Mouse (Mus musculus) hindbrain, embryonic 16.5 days (tissue): ENCODE measurements around the gene Tnnc1. TPM values are rescaled to one million over a fixed set of nuclear protein-coding genes. Genes with fewer than 3 reads are reported as not detected.

Experiments
- ATAC-seq: fragments of 200-750 bp; cut with Nextera tagmentation; 2 replicates; pipeline ENCODE4 v1.8.0; 2017; ENCODE audit warnings: moderate TSS enrichment, moderate library complexity
- H3K27ac ChIP-seq: fragments of 300-500 bp; sonication (generic); 2 replicates; pipeline ENCODE4 v1.5.1; 2014; ENCODE audit warnings: low read depth, mild to moderate bottlenecking, control low read depth, low read length, moderate library complexity
- H3K27me3 ChIP-seq: fragments of 300-500 bp; sonication (generic); replicated peaks from 2 replicates; pipeline ENCODE4 v1.6.1; 2014; ENCODE audit warnings: low read length; ENCODE audit not compliant: control insufficient read depth, insufficient read depth
- H3K36me3 ChIP-seq: fragments of 300-500 bp; sonication (generic); 2 replicates; pipeline ENCODE4 v1.6.1; 2014; ENCODE audit warnings: mild to moderate bottlenecking, low read length, moderate library complexity, mixed read lengths; ENCODE audit not compliant: control insufficient read depth, insufficient read depth
- H3K4me1 ChIP-seq: fragments of 300-500 bp; sonication (generic); 2 replicates; pipeline ENCODE4 v1.6.1; 2014; ENCODE audit warnings: low read depth, low read length; ENCODE audit not compliant: control insufficient read depth, insufficient read depth
- H3K4me2 ChIP-seq: fragments of 300-500 bp; sonication (generic); 2 replicates; pipeline ENCODE4 v1.6.1; 2014; ENCODE audit warnings: mild to moderate bottlenecking, low read length, control low read depth, moderate library complexity
- H3K4me3 ChIP-seq: fragments of 300-500 bp; sonication (generic); 2 replicates; pipeline ENCODE4 v1.5.1; 2014; ENCODE audit warnings: mild to moderate bottlenecking, low read length, control low read depth, moderate library complexity
- H3K9ac ChIP-seq: fragments of 300-500 bp; sonication (generic); 2 replicates; pipeline ENCODE4 v1.6.1; 2014; ENCODE audit warnings: low read depth, mild to moderate bottlenecking, control low read depth, low read length, moderate library complexity
- H3K9me3 ChIP-seq: fragments of 300-500 bp; sonication (generic); 2 replicates; pipeline ENCODE4 v1.6.1; 2014; ENCODE audit warnings: mild to moderate bottlenecking, low read length, moderate library complexity; ENCODE audit not compliant: control insufficient read depth
- WGBS: fragments of 180-500 bp; shearing (Covaris S2); extraction: QIAGEN DNeasy Blood & Tissue Kit; methylation state at CpG from one replicate; pipeline ENCODE4 v1.1.7; 2014; 5-methylcytosine and 5-hydroxymethylcytosine counted together
- polyA plus RNA-seq: library from polyadenylated mRNA; unstranded; fragments of >200 nt; fragmentation: Nextera tagmentation; extraction: Ambion mirVana; gene quantifications from 2 replicates; pipeline ENCODE4 v1.2.1, GENCODE M21; 2015

The Tnnc1 gene
- polyA plus RNA-seq, 1 experiment from 2014 or later = 2.3 TPM

DNA sequence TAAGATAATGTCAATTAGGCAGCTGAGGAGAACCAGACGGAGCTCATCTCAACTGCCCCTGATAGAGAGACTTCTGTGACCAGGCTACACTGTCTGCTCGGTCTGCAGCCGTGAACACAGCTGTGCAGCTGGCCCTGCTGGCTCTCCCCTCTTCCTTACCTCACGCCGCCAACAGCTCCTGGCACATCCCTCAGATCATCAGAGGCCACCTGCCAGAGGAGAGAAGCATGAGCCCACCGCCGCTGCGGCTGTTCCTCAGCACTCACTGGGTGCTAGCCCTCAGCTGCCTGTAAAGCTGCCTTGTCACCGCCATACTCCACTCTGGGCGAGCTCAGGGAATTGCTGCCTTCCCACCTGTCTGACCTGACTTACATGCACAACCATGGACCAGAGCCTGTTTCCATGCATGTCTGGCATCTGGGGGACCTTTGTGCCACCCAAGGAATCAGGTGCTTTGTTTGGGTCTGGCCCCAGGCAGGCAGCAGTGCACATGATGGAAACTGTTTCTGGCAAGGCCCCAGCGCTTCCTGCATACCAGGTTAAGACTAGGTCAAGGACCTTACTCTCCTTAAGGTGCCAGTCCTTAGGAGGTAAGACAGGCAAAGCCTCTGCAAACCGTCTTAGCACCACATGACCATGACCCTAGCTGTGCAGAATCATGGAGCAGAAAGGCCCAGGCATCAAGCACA, 28.3 kb upstream of the Tnnc1 start:
- no peak overlapping the region for H3K9ac ChIP-seq
- no peaks in the 10 kb centered on the region for H3K4me1 ChIP-seq
- H3K27ac ChIP-seq = no peak overlapping the region; the same call in 1 of the 2 replicates
- 91% methylated on average over 12 of the region's 12 CpGs for WGBS
- no peaks in the 10 kb centered on the region for H3K27me3 ChIP-seq
- no peak for ATAC-seq
- H3K4me2 ChIP-seq = no peak overlapping the region
- no peak overlapping the region for H3K4me3 ChIP-seq
- no peaks in the 10 kb centered on the region for H3K9me3 ChIP-seq
- peaks cover 78% of the 10 kb centered on the region for H3K36me3 ChIP-seq

- 82% methylated on average over 4 of the region's 4 CpGs for WGBS
- Histone ChIP-seq H3K27me3 (no peaks in the 10 kb centered on the region), H3K9me3 (no peaks in the 10 kb centered on the region), H3K4me3 (no peak overlapping the region), H3K36me3 (peaks cover 76% of the 10 kb centered on the region), H3K9ac (no peak overlapping the region), H3K4me2 (no peak overlapping the region), H3K4me1 (no peaks in the 10 kb centered on the region), H3K27ac (no peak overlapping the region)
- ATAC-seq = no peak
These were observed 26.6 kb upstream of the Tnnc1 start for GRCm38 (mm10) chr14:31181512-31181911.

DNA sequence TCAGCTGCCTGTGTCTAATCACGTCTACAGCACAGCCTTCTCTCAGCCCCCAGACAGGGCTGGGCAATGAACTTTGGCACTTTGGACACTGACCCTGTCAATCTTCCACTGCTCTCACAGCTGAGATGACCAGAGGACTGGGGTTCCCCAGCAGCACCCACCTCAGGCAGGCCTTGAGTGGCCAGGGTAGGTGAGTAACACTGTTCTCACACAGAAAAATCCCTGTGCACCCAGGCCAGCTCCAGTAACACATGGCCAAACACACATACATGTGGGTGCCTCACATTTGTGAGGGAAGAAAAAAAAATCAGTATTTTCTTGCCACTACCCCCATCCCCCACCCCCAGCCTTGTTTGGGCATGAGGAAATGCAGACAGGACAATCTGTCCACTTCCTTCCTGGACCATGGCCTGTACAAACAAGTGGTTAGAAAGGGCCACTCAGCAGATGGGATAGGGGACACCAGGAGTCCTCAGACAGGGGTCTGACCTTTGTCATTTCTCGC, 25.3 kb upstream of the Tnnc1 start:
- no peak overlapping the region for H3K4me2 ChIP-seq
- H3K36me3 ChIP-seq = peaks cover 73% of the 10 kb centered on the region
- WGBS = 75% methylated on average over 2 of the region's 2 CpGs

GRCm38 (mm10) chr14:31183541-31183940, 24.6 kb upstream of the Tnnc1 start:
- Histone ChIP-seq H3K9me3 (no peaks in the 10 kb centered on the region), H3K9ac (no peak overlapping the region), H3K4me2 (no peak overlapping the region), H3K27me3 (no peaks in the 10 kb centered on the region), H3K27ac (no peak overlapping the region), H3K4me1 (no peaks in the 10 kb centered on the region), H3K4me3 (no peak overlapping the region), H3K36me3 (peaks cover 75% of the 10 kb centered on the region)
- no peak for ATAC-seq
- WGBS = 88% methylated on average over 5 of the region's 5 CpGs

More for the DNA sequence above, 25.3 kb upstream of the Tnnc1 start:
- no peak overlapping the region for H3K27ac ChIP-seq
- no peaks in the 10 kb centered on the region for H3K9me3 ChIP-seq
- no peaks in the 10 kb centered on the region for H3K27me3 ChIP-seq
- H3K4me1 ChIP-seq = no peaks in the 10 kb centered on the region
- no peak for ATAC-seq
- H3K9ac ChIP-seq = no peak overlapping the region
- no peak overlapping the region for H3K4me3 ChIP-seq

- Histone ChIP-seq H3K27me3 (no peaks in the 10 kb centered on the region), H3K4me2 (no peak overlapping the region), H3K36me3 (peaks cover 76% of the 10 kb centered on the region), H3K9me3 (no peaks in the 10 kb centered on the region), H3K4me3 (no peak overlapping the region), H3K27ac (no peak overlapping the region), H3K9ac (no peak overlapping the region), H3K4me1 (no peaks in the 10 kb centered on the region)
- 98% methylated on average over 12 of the region's 12 CpGs for WGBS
- no peak for ATAC-seq
These were observed 23.9 kb upstream of the Tnnc1 start for GRCm38 (mm10) chr14:31184195-31184594.

DNA sequence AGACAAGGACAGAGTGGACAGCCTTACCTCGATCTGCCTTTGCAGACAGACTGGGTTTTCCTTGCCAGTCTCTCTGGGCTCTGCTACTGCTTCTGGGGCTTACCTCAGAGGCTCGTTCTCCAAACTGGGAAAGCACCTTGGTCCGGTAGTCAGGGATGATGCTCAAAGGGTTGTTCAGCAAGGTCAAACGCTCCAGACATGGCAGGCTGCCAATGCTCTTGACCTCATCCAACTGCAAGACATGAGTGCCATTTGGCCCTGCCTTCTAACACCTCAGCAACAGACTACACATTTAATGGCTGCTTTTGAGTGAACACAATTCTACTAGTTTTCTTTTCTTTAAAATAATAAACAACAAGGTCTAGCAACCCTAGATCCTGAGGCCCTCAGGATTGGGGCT, 21.5 kb upstream of the Tnnc1 start:
- no peak overlapping the region for H3K9ac ChIP-seq
- H3K4me1 ChIP-seq = no peaks in the 10 kb centered on the region
- H3K9me3 ChIP-seq = no peaks in the 10 kb centered on the region
- WGBS = 72% methylated on average over 4 of the region's 4 CpGs
- H3K4me3 ChIP-seq = no peak overlapping the region
- no peak overlapping the region for H3K27ac ChIP-seq
- no peak for ATAC-seq
- H3K36me3 ChIP-seq = peaks cover 78% of the 10 kb centered on the region
- H3K27me3 ChIP-seq = no peaks in the 10 kb centered on the region
- H3K4me2 ChIP-seq = no peak overlapping the region

GRCm38 (mm10) chr14:31188771-31189181, 19.3 kb upstream of the Tnnc1 start:
- Histone ChIP-seq H3K9ac (no peak overlapping the region), H3K27ac (no peak overlapping the region), H3K4me3 (no peak overlapping the region), H3K9me3 (no peaks in the 10 kb centered on the region), H3K27me3 (no peaks in the 10 kb centered on the region), H3K36me3 (peaks cover 78% of the 10 kb centered on the region), H3K4me2 (no peak overlapping the region), H3K4me1 (no peaks in the 10 kb centered on the region)
- 52% methylated on average over 6 of the region's 6 CpGs for WGBS
- peak; percentile 43; the same call in 1 of the 2 replicates for ATAC-seq

DNA sequence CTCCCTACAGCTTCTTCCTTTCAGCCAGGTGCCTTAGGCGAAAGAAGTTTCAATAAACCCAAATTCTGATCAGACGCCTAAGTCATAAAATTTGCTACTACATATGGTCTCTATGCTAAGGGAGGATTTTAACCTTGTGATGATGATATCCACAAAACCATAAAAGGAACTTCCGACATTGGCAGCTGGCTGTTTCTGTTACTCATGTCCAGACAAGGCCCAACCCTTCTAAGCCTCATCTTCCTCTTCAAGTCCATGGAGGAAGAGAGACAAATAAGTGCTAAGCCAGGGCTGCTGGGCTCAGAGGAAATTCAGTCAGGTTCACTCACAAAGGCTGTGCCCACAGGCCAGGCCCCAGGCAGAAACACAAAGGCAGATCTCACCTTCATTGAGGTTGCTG, 18.8 kb upstream of the Tnnc1 start:
- WGBS = 91% methylated on average over 3 of the region's 3 CpGs
- Histone ChIP-seq H3K4me2 (no peak overlapping the region), H3K9me3 (no peaks in the 10 kb centered on the region), H3K36me3 (peaks cover 73% of the 10 kb centered on the region), H3K27ac (no peak overlapping the region), H3K27me3 (no peaks in the 10 kb centered on the region), H3K4me3 (no peak overlapping the region), H3K9ac (no peak overlapping the region), H3K4me1 (no peaks in the 10 kb centered on the region)
- no peak for ATAC-seq

GRCm38 (mm10) chr14:31191936-31192335, 16.2 kb upstream of the Tnnc1 start:
- no peaks in the 10 kb centered on the region for H3K27me3 ChIP-seq
- 63% methylated on average over 2 of the region's 2 CpGs for WGBS

More at GRCm38 (mm10) chr14:31191936-31192335, 16.2 kb upstream of the Tnnc1 start:
- no peak overlapping the region for H3K9ac ChIP-seq
- no peak overlapping the region for H3K27ac ChIP-seq
- no peak overlapping the region for H3K4me3 ChIP-seq
- peaks cover 4% of the 10 kb centered on the region; the same call in 1 of the 2 replicates for H3K4me1 ChIP-seq
- H3K36me3 ChIP-seq = peaks cover 63% of the 10 kb centered on the region
- H3K4me2 ChIP-seq = no peak overlapping the region
- H3K9me3 ChIP-seq = no peaks in the 10 kb centered on the region
- no peak for ATAC-seq
